In genomic region chrX:98380247-98380905, GRCm38 (mm10) we compare ENCODE assay signal across 9 mouse cellular contexts.
DNase-seq lines count a peak whose midpoint lies in the region; ATAC-seq and TF ChIP-seq lines count a peak whose summit lies in the region.
"Had no signal": no experiment of that assay in that cellular context is flagged by ENCODE, and none has a peak within 500 bp of the region (broad histone marks: within the 10 kb centered on the region; RNA-seq: fewer than 3 reads in every experiment).

No protein-coding gene starts in this region.

- H3K27me3 ChIP-seq in cerebellum, adult 2 months (ENCODE audit: control insufficient read depth, insufficient read depth, low read length): no peaks in the 10 kb centered on the region
- no peaks in the 10 kb centered on the region for H3K27me3 ChIP-seq in lung, embryonic 15.5 days
- H3K27me3 ChIP-seq: stomach, embryonic 15.5 days had no signal

- H3K4me1 ChIP-seq in cerebellum, adult 2 months (ENCODE audit: control insufficient read depth, insufficient read depth, low read length): no peaks in the 10 kb centered on the region
- H3K4me1 ChIP-seq in lung, embryonic 15.5 days: no peaks in the 10 kb centered on the region
- H3K4me1 ChIP-seq: stomach, embryonic 15.5 days had no signal

- H3K4me3 ChIP-seq in cerebellum, adult 2 months (replicated peaks; ENCODE audit: insufficient read depth, low read depth, low read length): no peak overlapping the region
- H3K4me3 ChIP-seq in lung, embryonic 15.5 days: no peak overlapping the region
- H3K4me3 ChIP-seq: stomach, embryonic 15.5 days had no signal

- WGBS in cerebellum, adult 2 months: 12% methylated on average over 7 of the region's 7 CpGs
- WGBS in lung, embryonic 15.5 days: 42% methylated on average over 7 of the region's 7 CpGs

- intact Hi-C loops in heart, postnatal 10 days (cut with DNase I): loop anchor here (5.0 kb wide), 1 partner anchor 233 kb away; the partner anchor contains the start of gene Ar

- H3K9ac ChIP-seq in lung, embryonic 15.5 days: no peak overlapping the region
- H3K9ac ChIP-seq: stomach, embryonic 15.5 days had no signal

- ATAC-seq in lung, embryonic 15.5 days (ENCODE audit: borderline replicate concordance, extremely low read depth, low FRiP score, low TSS enrichment): peak; percentile 67; the same call in 1 of the 2 replicates

- H3K27ac ChIP-seq in cerebellum, adult 2 months (ENCODE audit: insufficient read depth, low read length): no peak overlapping the region
- H3K27ac ChIP-seq in lung, embryonic 15.5 days: peak overlapping the region; percentile 41; the same call in 1 of the 2 replicates
- H3K27ac ChIP-seq: stomach, embryonic 15.5 days had no signal

- H3K4me2 ChIP-seq in lung, embryonic 15.5 days: no peak overlapping the region; the same call in 1 of the 2 replicates
- H3K4me2 ChIP-seq: stomach, embryonic 15.5 days had no signal

- H3K9me3 ChIP-seq in lung, embryonic 15.5 days: no peaks in the 10 kb centered on the region
- H3K9me3 ChIP-seq: stomach, embryonic 15.5 days had no signal

- no peak for TF ChIP-seq CTCF in cerebellum, adult 2 months (IDR thresholded peaks at IDR 0.05; ENCODE audit: borderline replicate concordance, insufficient read depth, low read depth, low read length)

- TF ChIP-seq POLR2A in cerebellum, adult 2 months (IDR thresholded peaks at IDR 0.05; ENCODE audit: borderline replicate concordance, insufficient read depth, low read length): no peak

- no peaks in the 10 kb centered on the region for H3K36me3 ChIP-seq in lung, embryonic 15.5 days
- H3K36me3 ChIP-seq: stomach, embryonic 15.5 days had no signal

- DNase-seq in cerebellum, adult 2 months: peak; percentile 16 to 24
- no peak for DNase-seq in cerebellum, adult 11 months
- DNase-seq in urinary bladder, postnatal 14 days (ENCODE audit: low spot score): peak; percentile 38
- no peak for DNase-seq in urinary bladder, postnatal 10 days (ENCODE audit: low spot score)
- peak; percentile 70 to 77 for DNase-seq in heart, postnatal 10 days
- no peak for DNase-seq in thymus, postnatal 0 days (ENCODE audit: low spot score)
- DNase-seq in layer of hippocampus, postnatal 36 days: no peak

Comparison
In these comparisons a context has a peak if more than half of its experiments do, and no peak if none do; other contexts are left out.
1. DNase-seq: peak in cerebellum, adult 2 months (2 of 2), urinary bladder, postnatal 14 days (single experiment) and heart, postnatal 10 days (2 of 2); none in cerebellum, adult 11 months (single experiment), urinary bladder, postnatal 10 days (single experiment), thymus, postnatal 0 days (single experiment) and layer of hippocampus, postnatal 36 days (0 of 2).